Mouse (Mus musculus) erythroblast, embryonic 14.5 days (primary cell): ENCODE data around the gene Fsd1l. TPM values are rescaled to one million over a fixed set of nuclear protein-coding genes. Genes with fewer than 3 reads are reported as not detected.
"Not testable (repeated sequence)": the region's sequence is repeated elsewhere in the genome, so short reads cannot be mapped to it uniquely, and the experiment has no call there.

Experiments
- H3K27me3 ChIP-seq: 2 replicates; pipeline ENCODE4 v1.6.1; 2012; ENCODE audit warnings: inconsistent platforms; ENCODE audit not compliant: control insufficient read depth
- H3K36me3 ChIP-seq: 2 replicates; pipeline ENCODE4 v1.6.1; 2012; ENCODE audit warnings: mild to moderate bottlenecking, inconsistent platforms; ENCODE audit not compliant: control insufficient read depth
- H3K4me1 ChIP-seq: 2 replicates; pipeline ENCODE4 v1.6.1; 2012; ENCODE audit warnings: inconsistent platforms; ENCODE audit not compliant: control insufficient read depth
- H3K4me3 ChIP-seq: replicated peaks from 2 replicates; pipeline ENCODE3; 2012; ENCODE audit warnings: moderate library complexity, mild to moderate bottlenecking, inconsistent platforms
- H3K9me3 ChIP-seq: 2 replicates; pipeline ENCODE4 v1.6.1; 2012; ENCODE audit warnings: low read length, inconsistent platforms, mixed read lengths; ENCODE audit not compliant: control insufficient read depth
- GATA1 ChIP-seq: IDR thresholded peaks from 2 replicates; pipeline ENCODE4 v1.6.1; 2012; ENCODE audit warnings: low read length, inconsistent platforms, mixed read lengths
- TAL1 ChIP-seq: IDR thresholded peaks from 3 replicates; pipeline ENCODE4 v1.6.1; 2012; ENCODE audit warnings: low read length, inconsistent platforms, mixed read lengths
- polyA plus RNA-seq: library from polyadenylated mRNA; stranded (reverse); fragments of >175 nt; gene quantifications from 2 replicates; pipeline ENCODE4 v1.2.3, GENCODE M21; 2012

Fsd1l gene
- polyA plus RNA-seq, 1 experiment: not detected

- Histone ChIP-seq H3K4me1 (peaks cover 19% of the 10 kb centered on the region), H3K4me3 (peak overlapping the region; percentile 93), H3K36me3 (no peaks in the 10 kb centered on the region), H3K9me3 (no peaks in the 10 kb centered on the region), H3K27me3 (no peaks in the 10 kb centered on the region)
- TF ChIP-seq TAL1 (no peak), GATA1 (no peak)
Measured at GRCm38 (mm10) chr4:53714051-53714814, 83.0 kb downstream of the Fsd1l start.

DNA sequence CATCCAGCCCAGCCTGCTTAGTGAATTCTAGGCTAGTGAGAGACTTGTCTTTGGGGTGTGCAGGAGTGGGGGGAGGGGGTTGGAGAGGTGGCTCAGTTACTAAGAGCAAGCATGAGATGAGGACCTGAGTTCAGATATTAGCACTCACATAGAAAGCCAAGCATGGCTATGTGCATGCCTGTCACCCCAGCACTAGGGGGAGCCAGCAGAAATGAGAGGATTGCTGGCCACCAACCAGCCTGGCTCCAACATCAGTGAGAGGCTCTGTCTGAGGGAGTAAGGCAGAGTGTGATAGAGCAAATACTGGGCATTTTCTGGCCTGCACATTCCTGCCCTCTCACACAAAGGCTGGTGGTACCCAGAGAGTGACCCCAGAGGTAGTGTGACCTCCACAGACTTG, 84.7 kb downstream of the Fsd1l start:
- TF ChIP-seq TAL1 (no peak), GATA1 (no peak)
- no peak overlapping the region for H3K4me3 ChIP-seq

GRCm38 (mm10) chr4:53717546-53717945, 86.3 kb downstream of the Fsd1l start:
- Histone ChIP-seq H3K9me3 (no peaks in the 10 kb centered on the region), H3K4me1 (peaks cover 19% of the 10 kb centered on the region), H3K4me3 (no peak overlapping the region), H3K27me3 (no peaks in the 10 kb centered on the region), H3K36me3 (peaks cover 4% of the 10 kb centered on the region)
- TF ChIP-seq GATA1: no peak
- TF ChIP-seq TAL1: no peak

More for the DNA sequence above, 84.7 kb downstream of the Fsd1l start:
- no peaks in the 10 kb centered on the region for H3K9me3 ChIP-seq
- H3K36me3 ChIP-seq: peaks cover 2% of the 10 kb centered on the region
- peaks cover 19% of the 10 kb centered on the region for H3K4me1 ChIP-seq
- H3K27me3 ChIP-seq: no peaks in the 10 kb centered on the region

GRCm38 (mm10) chr4:53718261-53718660, 87.0 kb downstream of the Fsd1l start:
- Histone ChIP-seq H3K36me3 (peaks cover 4% of the 10 kb centered on the region), H3K9me3 (no peaks in the 10 kb centered on the region), H3K27me3 (no peaks in the 10 kb centered on the region), H3K4me3 (no peak overlapping the region), H3K4me1 (peaks cover 19% of the 10 kb centered on the region)
- no peak for TF ChIP-seq TAL1
- TF ChIP-seq GATA1: no peak

GRCm38 (mm10) chr4:53722506-53722905, 91.2 kb downstream of the Fsd1l start:
- Histone ChIP-seq H3K9me3 (no peaks in the 10 kb centered on the region), H3K27me3 (no peaks in the 10 kb centered on the region), H3K4me1 (no peaks in the 10 kb centered on the region), H3K36me3 (peaks cover 5% of the 10 kb centered on the region), H3K4me3 (no peak overlapping the region)
- TF ChIP-seq GATA1: no peak
- no peak for TF ChIP-seq TAL1

- not testable (repeated sequence) for H3K9me3 ChIP-seq, H3K4me1 ChIP-seq, H3K4me3 ChIP-seq, H3K27me3 ChIP-seq, H3K36me3 ChIP-seq
Measured at GRCm38 (mm10) chr4:53726100-53726499, 94.8 kb downstream of the Fsd1l start.

- Histone ChIP-seq H3K4me1 (no peaks in the 10 kb centered on the region), H3K9me3 (no peaks in the 10 kb centered on the region), H3K27me3 (no peaks in the 10 kb centered on the region), H3K36me3 (peaks cover 9% of the 10 kb centered on the region), H3K4me3 (no peak overlapping the region)
- TF ChIP-seq GATA1 (no peak), TAL1 (no peak)
Measured at GRCm38 (mm10) chr4:53728121-53728520, 96.8 kb downstream of the Fsd1l start.

- no peaks in the 10 kb centered on the region for H3K4me1 ChIP-seq
- H3K4me3 ChIP-seq: no peak overlapping the region
- H3K36me3 ChIP-seq: peaks cover 25% of the 10 kb centered on the region
- no peaks in the 10 kb centered on the region for H3K9me3 ChIP-seq
- no peak for TF ChIP-seq TAL1
- no peaks in the 10 kb centered on the region for H3K27me3 ChIP-seq
Measured at GRCm38 (mm10) chr4:53738956-53739616, 107.8 kb downstream of the Fsd1l start.

DNA sequence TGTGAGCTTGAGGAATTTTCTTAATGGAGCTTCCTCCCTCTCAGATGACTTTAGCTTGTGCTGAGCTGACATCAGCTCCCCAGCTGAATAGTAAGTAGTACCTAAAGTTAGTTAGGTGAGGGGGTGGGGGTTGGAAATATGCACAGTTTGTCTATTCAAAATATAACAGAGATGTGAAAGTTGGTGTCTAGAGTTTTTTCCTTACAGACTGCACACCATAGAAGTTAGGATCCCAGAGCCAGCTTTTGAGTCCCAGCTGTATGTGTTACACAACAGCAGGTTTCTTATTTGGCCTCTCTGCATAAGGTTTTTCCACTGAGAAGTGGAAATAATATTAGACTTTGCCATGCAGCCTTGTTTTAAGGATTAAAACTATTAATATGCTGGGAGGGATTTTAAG, 118.6 kb downstream of the Fsd1l start:
- Histone ChIP-seq H3K4me3 (no peak overlapping the region), H3K4me1 (no peaks in the 10 kb centered on the region), H3K27me3 (no peaks in the 10 kb centered on the region), H3K9me3 (no peaks in the 10 kb centered on the region), H3K36me3 (peaks cover 11% of the 10 kb centered on the region)
- TF ChIP-seq GATA1: no peak
- no peak for TF ChIP-seq TAL1
